Mouse (Mus musculus) limb, embryonic 14.5 days (tissue): ENCODE measurements around the gene Lyl1. TPM values are rescaled to one million over a fixed set of nuclear protein-coding genes. Genes with fewer than 3 reads are reported as not detected.

Experiments
- ATAC-seq: fragments of 200-750 bp; cut with Nextera tagmentation; 2 replicates; pipeline ENCODE4 v1.8.0; 2017; ENCODE audit warnings: low read depth, moderate number of reproducible peaks, moderate TSS enrichment; ENCODE audit not compliant: low FRiP score
- DNase-seq: peaks from one replicate; pipeline ENCODE4 v3.0.0-alpha.2; 2015; ENCODE audit warnings: low spot score
- H3K27ac ChIP-seq: fragments of 300-500 bp; sonication (generic); replicated peaks from 2 replicates; pipeline ENCODE4 v1.5.1; 2014; ENCODE audit warnings: low read depth, mild to moderate bottlenecking, low read length, moderate library complexity, mixed read lengths
- H3K27me3 ChIP-seq: fragments of 300-500 bp; sonication (generic); 2 replicates; pipeline ENCODE4 v1.6.1; 2014; ENCODE audit warnings: low read length, mixed read lengths; ENCODE audit not compliant: control insufficient read depth, insufficient read depth
- H3K36me3 ChIP-seq: fragments of 300-500 bp; sonication (generic); 2 replicates; pipeline ENCODE4 v1.6.1; 2014; ENCODE audit warnings: mild to moderate bottlenecking, low read length, moderate library complexity, mixed read lengths; ENCODE audit not compliant: control insufficient read depth, insufficient read depth
- H3K4me1 ChIP-seq: fragments of 300-500 bp; sonication (generic); 2 replicates; pipeline ENCODE4 v1.6.1; 2014; ENCODE audit warnings: antibody characterized with exemption, low read length, mixed read lengths; ENCODE audit not compliant: control insufficient read depth, insufficient read depth
- H3K4me2 ChIP-seq: fragments of 300-500 bp; sonication (generic); replicated peaks from 2 replicates; pipeline ENCODE4 v1.6.1; 2014; ENCODE audit warnings: low read depth, mild to moderate bottlenecking, low read length, moderate library complexity; ENCODE audit not compliant: severe bottlenecking
- H3K4me3 ChIP-seq: fragments of 300-500 bp; sonication (generic); replicated peaks from 2 replicates; pipeline ENCODE4 v1.5.1; 2014; ENCODE audit warnings: low read length
- H3K9ac ChIP-seq: fragments of 300-500 bp; sonication (generic); 2 replicates; pipeline ENCODE4 v1.6.1; 2014; ENCODE audit warnings: mild to moderate bottlenecking, low read depth, low read length, moderate library complexity; ENCODE audit not compliant: severe bottlenecking
- H3K9me3 ChIP-seq: fragments of 300-500 bp; sonication (generic); 2 replicates; pipeline ENCODE4 v1.6.1; 2016; ENCODE audit warnings: low read length; ENCODE audit not compliant: control insufficient read depth
- POLR2A ChIP-seq: fragments of 200-500 bp; IDR thresholded peaks from 2 replicates; pipeline ENCODE4 v1.8.0; 2012; ENCODE audit warnings: inconsistent platforms, mild to moderate bottlenecking, moderate library complexity, borderline replicate concordance; ENCODE audit not compliant: insufficient read depth, insufficient read length; ENCODE audit errors: extremely low read depth
- WGBS: fragments of 180-500 bp; shearing (Covaris S2); extraction: QIAGEN DNeasy Blood & Tissue Kit; methylation state at CpG from one replicate; pipeline ENCODE4 v1.1.7; 2014; 5-methylcytosine and 5-hydroxymethylcytosine counted together
- polyA plus RNA-seq, 2 experiments: library from polyadenylated mRNA; depleted of rRNA in 1 of 2; stranded (reverse) in 1 of 2; unstranded in 1 of 2; fragments of >200 nt; fragmentation: Nextera tagmentation in 1 of 2; extraction: Ambion mirVana in 1 of 2; gene quantifications; 2 replicates each; pipeline versions ENCODE4 v1.2.1 to v1.2.3; 2012 to 2014

The Lyl1 gene
- polyA plus RNA-seq, 2 experiments, result 5.6 to 7.1 TPM

GRCm38 (mm10) chr8:84722850-84723570 is 21.8 kb downstream of the Lyl1 start, which contains the start of gene G430095P16Rik:
TSS of gene G430095P16Rik (plus strand) at chr8:84723007.
- peak within 1 kb of the TSS; percentile 46 for H3K4me2 ChIP-seq
- ATAC-seq (peak; percentile 90), DNase-seq (peak; percentile 92)
- H3K4me1 ChIP-seq, result peaks cover 58% of the 10 kb centered on the region
- H3K27ac ChIP-seq, result peak within 1 kb of the TSS; percentile 97
- WGBS, result under 1% methylated on average over 10 of the region's 10 CpGs
- H3K27me3 ChIP-seq, result no peaks in the 10 kb centered on the region
- peak within 1 kb of the TSS; percentile 46 for H3K9ac ChIP-seq
- H3K9me3 ChIP-seq, result no peaks in the 10 kb centered on the region
- peaks cover 85% of the 10 kb centered on the region for H3K36me3 ChIP-seq
- H3K4me3 ChIP-seq, result peak within 1 kb of the TSS; percentile 16
- TF ChIP-seq POLR2A, result 0 out of 2 replicates have a peak, but pooled peaks have one; percentile 16

- ATAC-seq (no peak), DNase-seq (no peak)
- H3K4me3 ChIP-seq, result peak overlapping the region; percentile 16
- H3K36me3 ChIP-seq, result peaks cover 84% of the 10 kb centered on the region
- H3K27me3 ChIP-seq, result no peaks in the 10 kb centered on the region
- H3K4me1 ChIP-seq, result peaks cover 62% of the 10 kb centered on the region
- peak overlapping the region; percentile 97 for H3K27ac ChIP-seq
- no peak for TF ChIP-seq POLR2A
- H3K9me3 ChIP-seq, result no peaks in the 10 kb centered on the region
- H3K9ac ChIP-seq, result peak overlapping the region; percentile 46
- WGBS, result 11% methylated on average over 7 of the region's 7 CpGs
- H3K4me2 ChIP-seq, result peak overlapping the region; percentile 46
Observed at GRCm38 (mm10) chr8:84723571-84723900, 22.3 kb downstream of the Lyl1 start.

- ATAC-seq, result no peak
- peak overlapping the region; percentile 97 for H3K27ac ChIP-seq
- H3K4me2 ChIP-seq, result 0 out of 2 replicates have a peak overlapping the region, but pooled peaks have one; percentile 7
- no peak overlapping the region for H3K4me3 ChIP-seq
- H3K4me1 ChIP-seq, result peaks cover 71% of the 10 kb centered on the region
- no peaks in the 10 kb centered on the region for H3K9me3 ChIP-seq
- peaks cover 77% of the 10 kb centered on the region for H3K36me3 ChIP-seq
- 28% methylated on average over 9 of the region's 9 CpGs for WGBS
- TF ChIP-seq POLR2A, result no peak
- H3K9ac ChIP-seq, result peak overlapping the region; percentile 38; the same call in 1 of the 2 replicates
- no peaks in the 10 kb centered on the region for H3K27me3 ChIP-seq
- DNase-seq, result no peak
Observed at GRCm38 (mm10) chr8:84724683-84725082, 23.4 kb downstream of the Lyl1 start.

- DNase-seq, result no peak
- peaks cover 75% of the 10 kb centered on the region for H3K4me1 ChIP-seq
- peak overlapping the region; percentile 97 for H3K27ac ChIP-seq
- no peak for ATAC-seq
- H3K4me2 ChIP-seq, result 0 out of 2 replicates have a peak overlapping the region, but pooled peaks have one; percentile 7
- 35% methylated on average over 9 of the region's 10 CpGs for WGBS
- H3K9me3 ChIP-seq, result no peaks in the 10 kb centered on the region
- H3K36me3 ChIP-seq, result peaks cover 73% of the 10 kb centered on the region
- no peaks in the 10 kb centered on the region for H3K27me3 ChIP-seq
- H3K9ac ChIP-seq, result 0 out of 2 replicates have a peak overlapping the region, but pooled peaks have one; percentile 7
- TF ChIP-seq POLR2A, result no peak
- H3K4me3 ChIP-seq, result no peak overlapping the region
Observed at GRCm38 (mm10) chr8:84725246-84725940, 24.1 kb downstream of the Lyl1 start.

- WGBS, result 9% methylated on average over 3 of the region's 3 CpGs
- no peaks in the 10 kb centered on the region for H3K27me3 ChIP-seq
- no peak for TF ChIP-seq POLR2A
- no peak overlapping the region for H3K4me2 ChIP-seq
- peaks cover 68% of the 10 kb centered on the region for H3K36me3 ChIP-seq
- H3K9me3 ChIP-seq, result no peaks in the 10 kb centered on the region
- no peak overlapping the region for H3K9ac ChIP-seq
- peak overlapping the region; percentile 97 for H3K27ac ChIP-seq
- H3K4me1 ChIP-seq, result peaks cover 76% of the 10 kb centered on the region
- no peak for ATAC-seq
- no peak for DNase-seq
- H3K4me3 ChIP-seq, result no peak overlapping the region
Observed at GRCm38 (mm10) chr8:84725941-84726259, 24.6 kb downstream of the Lyl1 start.
